In the genomic region with DNA sequence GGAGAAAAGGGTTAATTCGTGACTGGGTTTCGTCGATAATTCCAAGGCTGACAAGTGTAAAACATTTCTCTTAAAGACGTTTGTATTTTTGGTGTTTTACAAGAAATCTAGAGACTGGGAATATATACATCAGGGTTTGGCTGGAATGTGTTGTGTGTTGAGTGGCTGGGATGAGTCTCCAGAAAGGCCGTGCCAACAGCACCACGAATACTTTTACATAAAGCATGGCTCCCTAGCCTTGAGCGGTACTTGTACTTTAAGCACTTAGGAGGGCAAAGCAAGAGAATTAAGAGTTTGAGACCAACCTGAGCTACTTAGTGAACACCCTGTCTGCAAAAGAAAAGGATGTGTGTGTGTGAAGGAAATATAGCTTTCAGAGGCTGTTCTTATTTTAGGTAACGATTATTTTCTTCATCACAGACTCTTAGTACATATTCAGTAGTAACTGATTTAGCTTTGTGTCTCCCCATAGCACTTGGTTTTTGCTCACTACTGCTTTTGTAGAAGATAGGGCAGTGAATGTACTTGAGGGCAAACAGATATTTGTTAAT, we compare ENCODE assay signal across 13 mouse cellular contexts. TPM values are rescaled to one million over a fixed set of nuclear protein-coding genes. Genes with fewer than 3 reads are reported as not detected.
A peak's percentile ranks its signal among the peaks of the same experiment; 100 is the strongest.
DNase-seq lines count a peak whose midpoint lies in the region; ATAC-seq and TF ChIP-seq lines count a peak whose summit lies in the region.
"Had no signal": no experiment of that assay in that cellular context is flagged by ENCODE, and none has a peak within 500 bp of the region (broad histone marks: within the 10 kb centered on the region; RNA-seq: fewer than 3 reads in every experiment).

No protein-coding gene starts in this region.

- H3K4me3 ChIP-seq in E14TG2a.4 (replicated peaks; ENCODE audit: low read length) (0 out of 2 replicates have a peak overlapping the region, but pooled peaks have one; percentile 81), ES-Bruce4 (ENCODE audit: low read depth, low read length) (no peak overlapping the region)
- H3K4me3 ChIP-seq in forebrain, embryonic 12.5 days (replicated peaks), result peak overlapping the region; percentile 73; the same call in 1 of the 2 replicates
- H3K4me3 ChIP-seq in limb, embryonic 13.5 days, result peak overlapping the region; percentile 64; the same call in 1 of the 2 replicates

- no peaks in the 10 kb centered on the region for H3K9me3 ChIP-seq in E14TG2a.4 (ENCODE audit: low read length)
- H3K9me3 ChIP-seq in ES-Bruce4 (replicated peaks; ENCODE audit: control insufficient read depth, insufficient read depth, low read length, poor library complexity, severe bottlenecking), result no peaks in the 10 kb centered on the region
- H3K9me3 ChIP-seq in forebrain, embryonic 12.5 days, result no peaks in the 10 kb centered on the region
- H3K9me3 ChIP-seq in limb, embryonic 13.5 days, result no peaks in the 10 kb centered on the region

- H3K4me2 ChIP-seq in forebrain, embryonic 12.5 days, result peak overlapping the region; percentile 54
- peak overlapping the region; percentile 63 for H3K4me2 ChIP-seq in limb, embryonic 13.5 days (replicated peaks)

- H3K4me1 ChIP-seq in E14TG2a.4 (replicated peaks; ENCODE audit: low read depth, low read length) (0 out of 2 replicates have a peak, but pooled peaks cover 5% of the 10 kb centered on the region), ES-Bruce4 (ENCODE audit: control insufficient read depth, insufficient read depth, low read length) (no peaks in the 10 kb centered on the region)
- peaks cover 6% of the 10 kb centered on the region; the same call in 1 of the 2 replicates for H3K4me1 ChIP-seq in forebrain, embryonic 12.5 days
- H3K4me1 ChIP-seq in limb, embryonic 13.5 days, result peaks cover 8% of the 10 kb centered on the region; the same call in 1 of the 2 replicates

- H3K27me3 ChIP-seq in E14TG2a.4 (ENCODE audit: insufficient read depth, low read length) (peaks cover 73% of the 10 kb centered on the region), ES-Bruce4 (ENCODE audit: control insufficient read depth, insufficient read depth, low read length, poor library complexity, severe bottlenecking) (no peaks in the 10 kb centered on the region)
- peaks cover 66% of the 10 kb centered on the region for H3K27me3 ChIP-seq in forebrain, embryonic 12.5 days
- peaks cover 80% of the 10 kb centered on the region for H3K27me3 ChIP-seq in limb, embryonic 13.5 days

- no peak for TF ChIP-seq EP300 in ES-Bruce4 (IDR thresholded peaks at IDR 0.05; ENCODE audit: insufficient read depth, low read depth, low read length)

- no peak for TF ChIP-seq POLR2A in ES-Bruce4 (IDR thresholded peaks at IDR 0.05; ENCODE audit: insufficient read depth, low read length)

- DNase-seq in cerebellum, adult 8-10 months, result no peak
- DNase-seq in cerebellum, postnatal 25 days, result no peak
- DNase-seq in gastrocnemius, postnatal 10 days, result no peak
- DNase-seq: cerebellum, adult 9-11 months; lung, postnatal 14 days had no signal

- TF ChIP-seq CTCF in E14TG2a.4 (conservative IDR thresholded peaks at IDR 0.05; ENCODE audit: low read length) (no peak), ES-Bruce4 (IDR thresholded peaks at IDR 0.05; ENCODE audit: low read depth, low read length) (no peak)

- 0 out of 2 replicates have a peak overlapping the region, but pooled peaks have one; percentile 87 for H3K9ac ChIP-seq in ES-Bruce4 (ENCODE audit: low read depth, poor library complexity, severe bottlenecking)
- no peak overlapping the region for H3K9ac ChIP-seq in forebrain, embryonic 12.5 days
- H3K9ac ChIP-seq in limb, embryonic 13.5 days, result no peak overlapping the region

- no peaks in the 10 kb centered on the region for H3K36me3 ChIP-seq in E14TG2a.4 (ENCODE audit: insufficient read depth, low read length)
- H3K36me3 ChIP-seq in ES-Bruce4 (ENCODE audit: control insufficient read depth, insufficient read depth, low read length, poor library complexity, severe bottlenecking), result no peaks in the 10 kb centered on the region
- H3K36me3 ChIP-seq in forebrain, embryonic 12.5 days (replicated peaks), result no peaks in the 10 kb centered on the region
- no peaks in the 10 kb centered on the region for H3K36me3 ChIP-seq in limb, embryonic 13.5 days

- no peak overlapping the region for H3K27ac ChIP-seq in ES-Bruce4 (ENCODE audit: insufficient read depth, low read length)
- peak overlapping the region; percentile 89; the same call in 1 of the 2 replicates for H3K27ac ChIP-seq in forebrain, embryonic 12.5 days
- peak overlapping the region; percentile 76; the same call in 1 of the 2 replicates for H3K27ac ChIP-seq in limb, embryonic 13.5 days
- H3K27ac ChIP-seq: gastrocnemius, adult 2 months; left cerebral cortex, adult 2 months had no signal

- ATAC-seq in forebrain, embryonic 12.5 days (ENCODE audit: low FRiP score), result no peak
- ATAC-seq in limb, embryonic 13.5 days (ENCODE audit: low FRiP score, low read depth), result no peak
- no peak for ATAC-seq in megakaryocyte, adult 5-6 weeks (ENCODE audit: poor library complexity, severe bottlenecking)

- 22% methylated on average over 8 of the region's 8 CpGs for WGBS in forebrain, embryonic 12.5 days
- WGBS in limb, embryonic 13.5 days, result 25% methylated on average over 8 of the region's 8 CpGs

RNA-seq across cellular contexts. Expression of a gene that starts 0.9 kb away (rescaled TPM):
- 35.7 and 38.2 TPM in 2 replicates for polyA plus RNA-seq in ES-Bruce4 (2011; ENCODE audit: insufficient read depth, insufficient read length, low read depth, missing spikeins)
- 40.4 and 43.9 TPM in 2 replicates for polyA plus RNA-seq in forebrain, embryonic 12.5 days (2016; fragmentation: Nextera tagmentation; extraction: Ambion mirVana)
- 14.9 and 16.3 TPM in 2 replicates for polyA plus RNA-seq in limb, embryonic 13.5 days (2015; fragmentation: Nextera tagmentation; extraction: Ambion mirVana)
- total RNA-seq in megakaryocyte, adult 5-6 weeks (2015), result not detected in 2 replicates
- not detected in 2 replicates for total RNA-seq in megakaryocyte, adult 5-6 weeks (2017)
- total RNA-seq in gastrocnemius, postnatal 10 days (2021), result 10 to 100 TPM; 30.3 to 36.6 TPM

RNA-seq across cellular contexts. Expression of a gene that starts 57.9 kb away (rescaled TPM):
- polyA plus RNA-seq in ES-Bruce4 (2011; ENCODE audit: insufficient read depth, insufficient read length, low read depth, missing spikeins), result 0.35 and 0.61 TPM in 2 replicates
- polyA plus RNA-seq in forebrain, embryonic 12.5 days (2016; fragmentation: Nextera tagmentation; extraction: Ambion mirVana), result 0.36 and 0.59 TPM in 2 replicates
- polyA plus RNA-seq in limb, embryonic 13.5 days (2015; fragmentation: Nextera tagmentation; extraction: Ambion mirVana), result 0.22 and 0.25 TPM in 2 replicates
- not detected in 2 replicates for total RNA-seq in megakaryocyte, adult 5-6 weeks (2015)
- not detected in 2 replicates for total RNA-seq in megakaryocyte, adult 5-6 weeks (2017)
- total RNA-seq in gastrocnemius, postnatal 10 days (2021), result under 1 TPM; 0.29 to 0.59 TPM
- total RNA-seq: adrenal gland, postnatal 25 days had no signal
